ENCODE assay signal across 8 mouse cellular contexts in the genomic region with DNA sequence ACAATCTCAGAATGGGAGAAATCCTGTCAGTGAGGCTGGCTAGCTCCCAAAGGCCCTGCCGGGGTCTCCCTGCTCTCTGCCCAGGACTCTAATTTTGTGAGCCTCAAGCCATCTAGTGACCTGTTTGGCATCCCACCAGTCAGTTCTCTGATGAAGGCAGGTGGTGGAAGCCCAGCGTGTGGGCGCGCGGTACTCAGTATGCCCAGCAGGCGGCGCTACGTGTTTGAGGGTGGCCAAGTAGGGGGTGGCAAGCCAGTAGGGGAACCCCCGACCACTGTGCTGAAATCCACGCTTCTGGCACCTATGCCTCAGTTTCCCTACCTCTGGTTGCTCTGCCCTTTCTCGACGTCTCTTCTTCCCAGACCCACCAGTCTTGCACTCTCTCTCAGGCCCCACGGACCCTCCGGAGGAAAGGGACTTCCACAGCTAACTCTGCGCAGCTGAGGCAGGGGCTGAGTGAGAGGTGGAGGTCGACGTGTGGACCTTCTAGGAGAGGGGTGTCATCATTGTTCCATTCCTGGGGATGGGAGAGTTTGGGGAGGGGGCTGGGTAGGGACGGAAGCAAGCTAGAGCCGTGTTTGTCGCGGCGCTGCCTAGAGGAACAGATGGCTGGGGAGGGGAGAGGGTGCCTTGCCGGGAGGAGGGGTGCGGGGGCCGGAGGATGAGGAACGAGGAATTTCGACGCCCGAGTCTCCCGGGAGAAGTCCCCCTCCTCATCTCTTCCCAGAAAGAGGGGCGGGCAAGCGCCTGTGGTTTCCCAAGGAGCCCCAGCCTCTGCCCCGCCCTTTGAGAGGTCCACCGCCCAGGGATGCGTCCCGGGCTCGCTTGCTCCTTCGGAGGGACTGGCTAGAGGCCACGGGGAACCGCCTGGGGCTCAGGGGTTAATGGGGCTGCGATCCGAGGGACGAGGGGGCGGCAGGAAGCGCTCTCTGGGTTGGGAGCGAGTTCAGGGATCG. TPM values are rescaled to one million over a fixed set of nuclear protein-coding genes. Genes with fewer than 3 reads are reported as not detected.
DNase-seq lines count a peak whose midpoint lies in the region; TF ChIP-seq lines count a peak whose summit lies in the region.

No protein-coding gene starts in this region.

- intact Hi-C loops in heart, postnatal 25 days (cut with DNase I), result loop anchor here (5.0 kb wide), 2 partner anchors 34 to 91 kb away; no protein-coding TSS in a partner anchor

- H3K79me2 ChIP-seq in C2C12 (ENCODE audit: control insufficient read depth, insufficient read depth), result no peaks in the 10 kb centered on the region

- in situ Hi-C loops in ES-E14 (cut with MboI; ENCODE audit: low sequenced_read_pairs in 2 of 2, unreplicated experiment in 2 of 2), result no loop called here

- TF ChIP-seq CTCF in C2C12 (IDR thresholded peaks at IDR 0.05; ENCODE audit: control insufficient read depth, insufficient read depth, insufficient read length), result peak; percentile 88
- peak; percentile 65; the same call in 1 of the 2 replicates for TF ChIP-seq CTCF in embryonic fibroblast, embryonic 13.5 days (IDR thresholded peaks at IDR 0.05; ENCODE audit: borderline replicate concordance, insufficient read depth, low read length)

- H3ac ChIP-seq in C2C12 (ENCODE audit: control insufficient read depth, insufficient read length, low read depth), result no peak overlapping the region

- no peaks in the 10 kb centered on the region for H3K79me3 ChIP-seq in C2C12 (ENCODE audit: low read depth)

- H3K9me3 ChIP-seq in ES-E14 (ENCODE audit: control insufficient read depth, insufficient read depth, low read depth, low read length), result no peaks in the 10 kb centered on the region

- no peak overlapping the region for H3K27ac ChIP-seq in ES-E14 (ENCODE audit: insufficient read depth, low read depth, low read length, poor library complexity, severe bottlenecking)
- H3K27ac ChIP-seq in embryonic fibroblast, embryonic 13.5 days (ENCODE audit: insufficient read depth, low read length), result no peak overlapping the region

- H3K27me3 ChIP-seq in C2C12 (ENCODE audit: control insufficient read depth, insufficient read depth, insufficient read length), result no peaks in the 10 kb centered on the region

- no peak for DNase-seq in ES-E14 (ENCODE audit: low read depth, low spot score)
- peak; percentile 24 for DNase-seq in heart, postnatal 25 days (ENCODE audit: low spot score)
- DNase-seq in layer of hippocampus, adult 9-11 months, result peak; percentile 61
- DNase-seq in lung, postnatal 10 days, result peak; percentile 71
- DNase-seq in ovary, postnatal 14 days (ENCODE audit: low spot score), result peak; percentile 64
- DNase-seq in adipocyte (ENCODE audit: low spot score), result no peak

- H3K9ac ChIP-seq in ES-E14 (ENCODE audit: insufficient read depth, low read depth, low read length, poor library complexity, severe bottlenecking), result peak overlapping the region; percentile 8; the same call in 1 of the 2 replicates

- TF ChIP-seq POLR2A in embryonic fibroblast, embryonic 13.5 days (IDR thresholded peaks at IDR 0.05; ENCODE audit: low read depth, low read length), result no peak

- no peaks in the 10 kb centered on the region for H3K36me3 ChIP-seq in C2C12 (ENCODE audit: control insufficient read depth, insufficient read depth)
- H3K36me3 ChIP-seq in ES-E14 (ENCODE audit: control insufficient read depth, insufficient read depth, low read length, poor library complexity, severe bottlenecking), result no peaks in the 10 kb centered on the region

- no peak overlapping the region for H3K4me3 ChIP-seq in C2C12 (ENCODE audit: insufficient read depth, poor library complexity, severe bottlenecking)
- H3K4me3 ChIP-seq in ES-E14 (ENCODE audit: insufficient read depth in 1 of 2, low read depth in 1 of 2, low read length in 2 of 2, poor library complexity in 1 of 2, severe bottlenecking in 1 of 2), result peak overlapping the region; percentile 34 to 65
- H3K4me3 ChIP-seq in embryonic fibroblast, embryonic 13.5 days (ENCODE audit: insufficient read depth, low read length), result no peak overlapping the region

- no peaks in the 10 kb centered on the region for H3K4me1 ChIP-seq in ES-E14 (ENCODE audit: control insufficient read depth in 2 of 2, insufficient read depth in 2 of 2, low read length in 2 of 2, poor library complexity in 1 of 2)
- no peaks in the 10 kb centered on the region for H3K4me1 ChIP-seq in embryonic fibroblast, embryonic 13.5 days (ENCODE audit: control insufficient read depth, insufficient read depth, low read length)

TF ChIP-seq in C2C12, 6 proteins besides CTCF, POLR2A, EP300 and RAD21:
- TF ChIP-seq MYOG (IDR thresholded peaks at IDR 0.05; ENCODE audit: control insufficient read depth, extremely low read depth, insufficient read length) (no peak), MYOD1 (IDR thresholded peaks at IDR 0.05; ENCODE audit: control insufficient read depth, insufficient read length, low read depth) (no peak), CEBPB (IDR thresholded peaks at IDR 0.05; ENCODE audit: low read depth) (no peak), FOSL1 (IDR thresholded peaks at IDR 0.05; ENCODE audit: insufficient read depth, low read length, poor library complexity, severe bottlenecking) (no peak), USF1 (IDR thresholded peaks at IDR 0.05; ENCODE audit: low read depth) (no peak), MAX (IDR thresholded peaks at IDR 0.05) (no peak)

TF ChIP-seq in ES-E14, 5 proteins besides CTCF, POLR2A, EP300 and RAD21:
- TF ChIP-seq MAFK (IDR thresholded peaks at IDR 0.05; ENCODE audit: insufficient read depth, low read depth, low read length) (no peak), ZNF384 (IDR thresholded peaks at IDR 0.05; ENCODE audit: low read depth, low read length) (no peak), ZC3H11A (IDR thresholded peaks at IDR 0.05; ENCODE audit: borderline replicate concordance, low read depth, low read length) (no peak), HCFC1 (IDR thresholded peaks at IDR 0.05; ENCODE audit: borderline replicate concordance, insufficient read depth, low read length) (no peak), CHD2 (IDR thresholded peaks at IDR 0.05; ENCODE audit: low read depth, low read length) (no peak)

RNA-seq across cellular contexts. Expression of gene Rtn4rl2, which starts 20.6 kb away (rescaled TPM):
- polyA plus RNA-seq in C2C12 (2012; fragmentation: generic; extraction: Trizol), result 0.18 TPM
- total RNA-seq in ES-E14 (2012; rRNA removed), result 0.79 and 0.80 TPM in 2 replicates
- polyA plus RNA-seq in embryonic fibroblast, embryonic 13.5 days (2011; ENCODE audit: insufficient read length, low read depth, missing spikeins), result 1.2 and 1.3 TPM in 2 replicates
- 1 to 10 TPM; 1.8 to 4.0 TPM for total RNA-seq in heart, postnatal 25 days (2021)

RNA-seq across cellular contexts. Expression of gene Slc43a1, which starts 27.2 kb away (rescaled TPM):
- polyA plus RNA-seq in C2C12 (2012; fragmentation: generic; extraction: Trizol), result 6.6 TPM
- total RNA-seq in ES-E14 (2012; rRNA removed), result 30.2 and 47.0 TPM in 2 replicates
- 6.6 and 8.7 TPM in 2 replicates for polyA plus RNA-seq in embryonic fibroblast, embryonic 13.5 days (2011; ENCODE audit: insufficient read length, low read depth, missing spikeins)
- 1 to 10 TPM; 1.5 to 2.2 TPM for total RNA-seq in heart, postnatal 25 days (2021)

RNA-seq across cellular contexts. Expression of gene Timm10, which starts 39.1 kb away (rescaled TPM):
- polyA plus RNA-seq in C2C12 (2012; fragmentation: generic; extraction: Trizol), result 108 TPM
- total RNA-seq in ES-E14 (2012; rRNA removed), result 60.2 and 73.5 TPM in 2 replicates
- polyA plus RNA-seq in embryonic fibroblast, embryonic 13.5 days (2011; ENCODE audit: insufficient read length, low read depth, missing spikeins), result 25.3 and 31.1 TPM in 2 replicates
- 100 to 1,000 TPM in 1 of 2 experiments, 10 to 100 TPM in 1; 99.8 to 103 TPM for total RNA-seq in heart, postnatal 25 days (2021)

RNA-seq across cellular contexts. Expression of gene Smtnl1, which starts 43.4 kb away (rescaled TPM):
- polyA plus RNA-seq in C2C12 (2012; fragmentation: generic; extraction: Trizol), result 0.06 TPM
- 4.4 and 4.9 TPM in 2 replicates for total RNA-seq in ES-E14 (2012; rRNA removed)
- not detected in 2 replicates for polyA plus RNA-seq in embryonic fibroblast, embryonic 13.5 days (2011; ENCODE audit: insufficient read length, low read depth, missing spikeins)
- total RNA-seq in heart, postnatal 25 days (2021), result not detected

Comparison
In these comparisons a context has a peak if more than half of its experiments do, and no peak if none do; other contexts are left out.
1. H3K4me3 ChIP-seq: peak in ES-E14 (2 of 2); none in C2C12 (single experiment) and embryonic fibroblast, embryonic 13.5 days (single experiment).
2. DNase-seq: peak in heart, postnatal 25 days (single experiment), layer of hippocampus, adult 9-11 months (single experiment), lung, postnatal 10 days (single experiment) and ovary, postnatal 14 days (single experiment); none in ES-E14 (single experiment) and adipocyte (single experiment).